Mouse (Mus musculus): ENCODE measurements at regions not wholly inside any gene's neighbourhood (a gene's known extent, or its start where the extent isn't known, plus 50 kb on each side); places are given as distances from the start of the nearest gene placed in this dataset.

DNA sequence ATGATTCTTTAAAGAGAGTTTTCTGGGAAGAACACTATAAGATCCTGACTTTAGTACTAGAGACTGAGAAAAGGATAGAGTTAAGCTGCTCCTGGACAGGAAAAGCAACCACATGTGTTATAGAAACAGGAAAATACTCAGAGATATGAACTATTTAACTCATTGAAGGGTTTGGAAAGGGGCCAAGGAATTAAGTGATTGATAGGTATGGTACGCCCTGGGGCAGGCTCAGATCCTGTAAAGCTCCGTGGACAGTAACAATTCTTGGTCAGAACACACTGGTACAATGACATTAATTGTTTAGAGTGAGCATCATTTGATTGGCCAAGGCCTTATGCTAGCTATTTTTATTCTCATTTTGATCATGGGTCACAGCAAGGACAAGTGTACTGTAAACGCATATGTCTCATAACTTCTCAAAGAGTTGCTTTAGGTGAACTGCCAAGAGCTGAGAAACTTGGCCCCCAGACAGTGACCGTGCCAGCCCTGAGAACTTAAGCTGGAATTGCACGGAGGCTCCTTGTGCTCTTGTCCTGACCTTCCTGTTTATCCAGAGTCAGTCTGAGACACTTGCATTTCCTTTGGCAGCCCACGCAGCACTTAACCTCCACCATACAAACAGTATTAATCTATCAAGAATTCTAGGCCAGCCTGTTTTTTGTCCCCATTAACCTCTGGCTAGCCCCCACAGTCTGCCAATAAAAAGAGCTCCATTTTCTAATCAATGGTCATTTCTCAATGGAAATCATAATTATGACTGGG, 210.5 kb upstream of the Fbxl4 start:
- ATAC-seq (no peak), DNase-seq (no peak)
- no peaks in the 10 kb centered on the region for H3K36me3 ChIP-seq (ENCODE audit: insufficient read depth)
- no peaks in the 10 kb centered on the region for H3K4me1 ChIP-seq (ENCODE audit: insufficient read depth)
- no peak overlapping the region for H3K4me2 ChIP-seq (ENCODE audit: low read depth)
- H3K27ac ChIP-seq (ENCODE audit: low read depth, low read length): no peak overlapping the region
- 77% methylated on average over 6 of the region's 6 CpGs for WGBS
- no peaks in the 10 kb centered on the region for H3K27me3 ChIP-seq (ENCODE audit: insufficient read depth, low read length)
- no peaks in the 10 kb centered on the region for H3K9me3 ChIP-seq (ENCODE audit: low read length)
- H3K9ac ChIP-seq: no peak overlapping the region
- no peak for TF ChIP-seq CTCF (IDR thresholded peaks at IDR 0.05; ENCODE audit: low read depth)
- H3K4me3 ChIP-seq (ENCODE audit: low read depth, low read length): no peak overlapping the region

DNA sequence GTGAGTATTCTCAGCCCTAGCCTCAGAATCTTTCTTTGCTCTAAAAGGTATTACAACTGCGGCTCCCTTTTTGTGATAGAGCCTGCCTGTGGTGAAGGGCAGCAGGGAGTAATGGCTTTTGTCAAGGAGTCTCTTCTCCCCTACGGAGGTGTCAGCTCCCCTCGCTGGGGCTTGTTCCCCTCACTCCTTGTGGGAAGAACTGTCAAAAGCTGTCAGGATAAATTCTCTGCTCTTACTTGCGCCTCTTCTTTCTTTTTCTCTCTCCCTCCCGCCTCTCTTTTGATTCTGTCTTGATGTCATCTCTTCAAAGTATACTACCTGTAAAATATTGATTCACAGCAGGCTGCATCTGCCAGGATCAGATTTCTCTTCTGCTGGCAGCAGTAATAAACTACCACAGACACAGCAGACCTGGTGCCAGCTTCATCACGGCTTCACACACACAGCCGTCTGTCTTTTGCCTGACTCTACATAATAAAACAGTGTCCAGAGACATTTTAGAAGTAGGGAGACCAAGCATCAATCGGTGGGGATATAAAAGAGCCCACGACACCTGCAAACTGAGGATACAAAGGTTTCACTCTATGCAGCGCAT, 205.3 kb upstream of the Fbxl4 start:
- ATAC-seq (peak; percentile 32; the same call in 1 of the 2 replicates), DNase-seq (no peak)
- H3K4me3 ChIP-seq (ENCODE audit: low read depth, low read length): no peak overlapping the region
- WGBS: 21% methylated on average over 10 of the region's 10 CpGs
- no peaks in the 10 kb centered on the region for H3K4me1 ChIP-seq (ENCODE audit: insufficient read depth)
- no peak overlapping the region; the same call in 1 of the 2 replicates for H3K4me2 ChIP-seq (ENCODE audit: low read depth)
- no peak for TF ChIP-seq CTCF (IDR thresholded peaks at IDR 0.05; ENCODE audit: low read depth)
- H3K27ac ChIP-seq (ENCODE audit: low read depth, low read length): no peak overlapping the region
- no peak overlapping the region for H3K9ac ChIP-seq
- no peaks in the 10 kb centered on the region for H3K9me3 ChIP-seq (ENCODE audit: low read length)
- no peaks in the 10 kb centered on the region for H3K36me3 ChIP-seq (ENCODE audit: insufficient read depth)
- H3K27me3 ChIP-seq (ENCODE audit: insufficient read depth, low read length): no peaks in the 10 kb centered on the region

GRCm38 (mm10) chr4:22152971-22153544, 204.3 kb upstream of the Fbxl4 start:
- WGBS: 55% methylated on average over 7 of the region's 7 CpGs
- DNase-seq (no peak), ATAC-seq (no peak)
- Histone ChIP-seq H3K27me3 (ENCODE audit: insufficient read depth, low read length) (no peaks in the 10 kb centered on the region), H3K4me1 (ENCODE audit: insufficient read depth) (no peaks in the 10 kb centered on the region), H3K4me3 (ENCODE audit: low read depth, low read length) (no peak overlapping the region), H3K9ac (no peak overlapping the region), H3K4me2 (ENCODE audit: low read depth) (no peak overlapping the region), H3K27ac (ENCODE audit: low read depth, low read length) (no peak overlapping the region), H3K36me3 (ENCODE audit: insufficient read depth) (no peaks in the 10 kb centered on the region), H3K9me3 (ENCODE audit: low read length) (no peaks in the 10 kb centered on the region)
- TF ChIP-seq CTCF (IDR thresholded peaks at IDR 0.05; ENCODE audit: low read depth): no peak

- ATAC-seq (no peak), DNase-seq (no peak)
- no peak overlapping the region for H3K9ac ChIP-seq
- no peak for TF ChIP-seq CTCF (IDR thresholded peaks at IDR 0.05; ENCODE audit: low read depth)
- no peak overlapping the region for H3K27ac ChIP-seq (ENCODE audit: low read depth, low read length)
- H3K27me3 ChIP-seq (ENCODE audit: insufficient read depth, low read length): no peaks in the 10 kb centered on the region
- no peaks in the 10 kb centered on the region for H3K36me3 ChIP-seq (ENCODE audit: insufficient read depth)
- H3K4me2 ChIP-seq (ENCODE audit: low read depth): no peak overlapping the region
- H3K9me3 ChIP-seq (ENCODE audit: low read length): no peaks in the 10 kb centered on the region
- WGBS: 68% methylated on average over 6 of the region's 6 CpGs
- no peak overlapping the region for H3K4me3 ChIP-seq (ENCODE audit: low read depth, low read length)
- no peaks in the 10 kb centered on the region for H3K4me1 ChIP-seq (ENCODE audit: insufficient read depth)
Measured at GRCm38 (mm10) chr4:22153620-22154019, 203.7 kb upstream of the Fbxl4 start.

DNA sequence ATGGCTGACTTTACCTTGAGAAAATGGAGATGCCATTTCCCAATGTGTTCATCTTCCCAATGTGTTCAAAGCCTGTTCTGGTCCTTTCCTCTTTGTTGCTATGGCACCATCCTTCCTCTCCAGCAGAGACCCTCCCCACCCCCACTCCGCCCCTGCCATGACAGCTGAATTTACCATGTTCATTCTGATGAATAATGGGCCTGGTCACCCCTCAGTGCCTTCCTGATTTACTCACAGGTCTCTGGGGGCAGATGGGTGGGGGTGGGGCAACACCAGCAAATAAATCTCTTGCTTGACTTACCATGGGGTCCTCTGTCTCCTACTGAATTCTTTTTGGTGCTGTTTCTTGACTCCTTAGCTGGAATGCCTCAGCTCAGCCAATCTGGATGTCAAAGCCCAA, 170.9 kb upstream of the Fbxl4 start:
- no peaks in the 10 kb centered on the region for H3K9me3 ChIP-seq (ENCODE audit: low read length)
- ATAC-seq: no peak
- no peaks in the 10 kb centered on the region for H3K36me3 ChIP-seq (ENCODE audit: insufficient read depth)
- no peaks in the 10 kb centered on the region for H3K27me3 ChIP-seq (ENCODE audit: insufficient read depth, low read length)
- H3K4me1 ChIP-seq (ENCODE audit: insufficient read depth): no peaks in the 10 kb centered on the region
- WGBS: 93% methylated on average over 1 of the region's 1 CpGs
- no peak overlapping the region for H3K4me2 ChIP-seq (ENCODE audit: low read depth)
- no peak for DNase-seq
- H3K27ac ChIP-seq (ENCODE audit: low read depth, low read length): no peak overlapping the region
- H3K9ac ChIP-seq: no peak overlapping the region
- H3K4me3 ChIP-seq (ENCODE audit: low read depth, low read length): no peak overlapping the region
- TF ChIP-seq CTCF (IDR thresholded peaks at IDR 0.05; ENCODE audit: low read depth): no peak

DNA sequence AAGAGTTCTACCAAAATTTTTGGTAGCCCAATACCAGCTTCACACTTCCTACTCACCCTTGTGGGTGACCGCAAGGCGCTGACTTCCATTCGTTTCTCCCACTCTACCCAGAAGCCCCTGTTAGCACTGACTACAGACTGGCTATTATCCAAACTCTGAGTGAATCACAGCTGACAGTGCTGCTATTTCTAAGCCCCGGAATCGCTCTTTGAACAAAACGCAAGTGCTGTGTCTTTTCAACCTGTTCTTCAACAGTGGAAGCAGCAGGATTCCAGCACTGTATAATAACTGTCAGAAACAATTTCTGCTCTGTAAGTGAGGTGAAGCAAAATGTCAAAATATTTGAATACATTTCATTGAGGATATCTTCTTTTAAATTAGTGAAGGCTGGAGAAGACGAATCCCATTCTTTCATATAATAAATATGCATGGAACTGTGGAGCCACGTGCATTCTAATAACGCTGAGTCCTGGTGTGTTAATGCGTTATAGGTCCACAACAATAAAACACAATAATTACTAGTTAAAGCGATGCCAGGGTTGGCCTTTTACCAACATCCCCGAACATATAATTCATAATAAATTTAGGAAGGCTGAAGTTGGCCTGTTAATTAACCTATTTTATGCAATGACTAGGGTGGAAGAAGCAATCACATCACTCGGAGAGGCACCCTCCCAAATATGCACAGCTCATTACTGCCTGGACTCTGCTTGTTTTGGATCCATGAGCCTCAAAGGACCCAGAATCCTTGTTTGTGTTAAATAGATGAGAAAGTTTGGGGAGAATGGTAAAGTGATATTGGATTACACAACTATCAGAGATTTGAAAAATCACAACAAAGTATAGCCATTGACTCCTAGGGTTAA, 169.0 kb upstream of the Fbxl4 start:
- 0 out of 2 replicates have a peak overlapping the region, but pooled peaks have one; percentile 4 for H3K4me2 ChIP-seq (ENCODE audit: low read depth)
- WGBS: 31% methylated on average over 13 of the region's 13 CpGs
- DNase-seq: peak; percentile 43
- no peaks in the 10 kb centered on the region for H3K9me3 ChIP-seq (ENCODE audit: low read length)
- no peak overlapping the region for H3K9ac ChIP-seq
- no peak for TF ChIP-seq CTCF (IDR thresholded peaks at IDR 0.05; ENCODE audit: low read depth)
- no peaks in the 10 kb centered on the region for H3K27me3 ChIP-seq (ENCODE audit: insufficient read depth, low read length)
- H3K4me3 ChIP-seq (ENCODE audit: low read depth, low read length): no peak overlapping the region
- H3K27ac ChIP-seq (ENCODE audit: low read depth, low read length): no peak overlapping the region
- H3K4me1 ChIP-seq (ENCODE audit: insufficient read depth): no peaks in the 10 kb centered on the region
- peak; percentile 80 for ATAC-seq
- no peaks in the 10 kb centered on the region for H3K36me3 ChIP-seq (ENCODE audit: insufficient read depth)
